Comparison of ENCODE assay signal across 1 mouse cellular context in genomic region chr9:119101992-119102782, GRCm38 (mm10).
TF ChIP-seq lines count a peak whose summit lies in the region.

TSS of gene Dlec1 (plus strand) at chr9:119102478.

TF ChIP-seq in MEL, 35 proteins besides CTCF, POLR2A, EP300 and RAD21 (continued from another document):
- TF ChIP-seq GABPA (IDR thresholded peaks at IDR 0.05; ENCODE audit: low read depth, low read length), result 0 out of 2 replicates have a peak, but pooled peaks have one; percentile 24
